Mouse (Mus musculus) heart, embryonic 16.5 days (tissue): Measurements from ENCODE around the gene Rcbtb2. TPM values are rescaled to one million over a fixed set of nuclear protein-coding genes. Genes with fewer than 3 reads are reported as not detected.

ENCODE experiments used
- ATAC-seq: fragments of 200-750 bp; cut with Nextera tagmentation; replicated peaks from 2 replicates; pipeline ENCODE4 v1.8.0; 2017; ENCODE audit warnings: moderate number of reproducible peaks; ENCODE audit not compliant: insufficient read depth, low FRiP score; ENCODE audit errors: extremely low read depth
- H3K27ac ChIP-seq: fragments of 300-500 bp; sonication (generic); 2 replicates; pipeline ENCODE4 v1.5.1; 2014; ENCODE audit warnings: mild to moderate bottlenecking, low read length, control low read depth, moderate library complexity
- H3K27me3 ChIP-seq: fragments of 300-500 bp; sonication (generic); 2 replicates; pipeline ENCODE4 v1.6.1; 2014; ENCODE audit warnings: low read length, mixed read lengths; ENCODE audit not compliant: control insufficient read depth, insufficient read depth
- H3K36me3 ChIP-seq: fragments of 300-500 bp; sonication (generic); 2 replicates; pipeline ENCODE4 v1.6.1; 2014; ENCODE audit not compliant: control insufficient read depth, insufficient read depth
- H3K4me1 ChIP-seq: fragments of 300-500 bp; sonication (generic); 2 replicates; pipeline ENCODE4 v1.6.1; 2014; ENCODE audit warnings: low read length, mixed read lengths; ENCODE audit not compliant: control insufficient read depth, insufficient read depth
- H3K4me2 ChIP-seq: fragments of 300-500 bp; sonication (generic); 2 replicates; pipeline ENCODE4 v1.6.1; 2014; ENCODE audit warnings: low read depth, mild to moderate bottlenecking, control low read depth, low read length
- H3K4me3 ChIP-seq: fragments of 300-500 bp; sonication (generic); 2 replicates; pipeline ENCODE4 v1.5.1; 2014; ENCODE audit warnings: mild to moderate bottlenecking, control low read depth, low read length
- H3K9ac ChIP-seq: fragments of 300-500 bp; sonication (generic); 2 replicates; pipeline ENCODE4 v1.6.1; 2014; ENCODE audit warnings: low read length, control low read depth
- H3K9me3 ChIP-seq: fragments of 300-500 bp; sonication (generic); replicated peaks from 2 replicates; pipeline ENCODE4 v1.6.1; 2016; ENCODE audit warnings: low read length; ENCODE audit not compliant: control insufficient read depth
- WGBS: fragments of 180-500 bp; shearing (Covaris S2); extraction: QIAGEN DNeasy Blood & Tissue Kit; methylation state at CpG from one replicate; pipeline ENCODE4 v1.1.7; 2014; 5-methylcytosine and 5-hydroxymethylcytosine counted together
- polyA plus RNA-seq: library from polyadenylated mRNA; unstranded; fragments of >200 nt; fragmentation: Nextera tagmentation; extraction: Ambion mirVana; gene quantifications from 2 replicates; pipeline ENCODE4 v1.2.1, GENCODE M21; 2015

Gene Rcbtb2
- polyA plus RNA-seq, 1 experiment from 2014 or later: 77.3 TPM

- Histone ChIP-seq H3K4me3 (no peak overlapping the region), H3K27ac (no peak overlapping the region), H3K4me2 (no peak overlapping the region), H3K36me3 (peaks cover 28% of the 10 kb centered on the region), H3K9ac (no peak overlapping the region), H3K9me3 (no peaks in the 10 kb centered on the region), H3K27me3 (no peaks in the 10 kb centered on the region), H3K4me1 (peaks cover 21% of the 10 kb centered on the region)
- no peak for ATAC-seq
- 92% methylated on average over 1 of the region's 1 CpGs for WGBS
Measured at GRCm38 (mm10) chr14:73175031-73175430, 52.2 kb downstream of the Rcbtb2 start.

DNA sequence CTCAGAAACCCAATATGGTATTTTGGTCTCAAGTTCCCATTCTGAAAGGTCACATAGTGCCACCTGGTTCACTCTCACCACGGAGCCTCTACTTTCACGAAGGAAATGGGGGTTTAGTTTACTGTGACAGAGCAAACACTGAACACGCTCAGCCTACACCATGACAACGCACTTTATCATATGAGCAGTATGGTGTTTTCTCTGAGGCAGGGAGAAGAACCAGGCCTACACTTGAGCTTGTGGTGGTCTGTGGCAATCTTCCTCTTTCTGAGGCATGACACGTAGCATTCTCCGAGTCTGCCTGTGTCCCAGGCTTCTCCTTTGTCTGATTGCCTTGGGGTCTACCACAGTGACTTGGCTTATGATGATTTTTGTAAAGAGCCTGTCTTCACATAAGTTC lies 53.0 kb downstream of the Rcbtb2 start:
- no peak overlapping the region for H3K4me3 ChIP-seq
- H3K27me3 ChIP-seq: no peaks in the 10 kb centered on the region
- WGBS: 67% methylated on average over 6 of the region's 6 CpGs
- no peak overlapping the region for H3K27ac ChIP-seq
- peaks cover 26% of the 10 kb centered on the region for H3K4me1 ChIP-seq
- peaks cover 25% of the 10 kb centered on the region for H3K36me3 ChIP-seq
- no peak overlapping the region for H3K4me2 ChIP-seq
- H3K9ac ChIP-seq: no peak overlapping the region
- ATAC-seq: no peak
- no peaks in the 10 kb centered on the region for H3K9me3 ChIP-seq

DNA sequence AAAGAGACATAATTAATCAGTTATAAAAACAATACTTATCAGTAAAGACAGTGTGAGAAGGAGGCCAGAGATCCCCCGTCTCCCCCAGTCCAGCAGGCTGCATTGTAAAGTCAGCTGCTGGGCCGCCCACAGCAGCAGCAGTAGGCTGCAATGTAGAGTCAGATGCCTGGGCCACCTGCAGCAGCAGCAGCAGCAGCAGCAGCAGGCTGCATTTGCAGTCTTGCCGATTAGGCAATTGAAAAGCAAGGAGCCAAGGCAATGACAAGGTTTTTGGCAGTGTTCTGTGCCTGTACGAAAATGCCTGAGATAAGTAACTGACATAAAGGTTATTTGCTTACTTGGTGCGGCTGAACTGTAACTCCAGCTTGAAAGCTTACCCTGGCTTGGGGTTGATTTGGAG lies 53.4 kb downstream of the Rcbtb2 start:
- Histone ChIP-seq H3K9me3 (no peaks in the 10 kb centered on the region), H3K27ac (no peak overlapping the region), H3K4me1 (peaks cover 29% of the 10 kb centered on the region), H3K4me2 (no peak overlapping the region), H3K4me3 (no peak overlapping the region), H3K36me3 (peaks cover 25% of the 10 kb centered on the region), H3K9ac (no peak overlapping the region), H3K27me3 (no peaks in the 10 kb centered on the region)
- ATAC-seq: no peak
- WGBS: 59% methylated on average over 5 of the region's 5 CpGs

DNA sequence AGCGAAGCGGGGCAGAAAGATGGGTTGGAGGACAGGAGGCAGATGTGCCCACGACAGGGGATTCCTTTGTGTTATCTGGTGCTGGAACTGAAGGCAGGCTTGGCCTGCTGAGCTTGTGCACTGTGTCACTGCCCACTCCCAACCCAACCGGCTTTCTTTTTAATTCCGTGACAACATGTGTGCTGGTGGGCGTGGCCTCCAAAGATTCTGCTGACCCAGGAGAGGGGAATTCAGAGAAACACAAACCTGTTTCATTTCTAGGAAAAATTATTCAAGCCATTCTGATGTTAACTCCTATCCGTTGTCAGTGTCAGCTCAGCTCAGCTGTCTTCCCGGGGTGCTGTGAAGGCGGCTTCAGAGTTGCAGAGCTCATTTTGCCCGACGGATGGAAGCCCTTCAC lies 55.1 kb downstream of the Rcbtb2 start:
- H3K4me1 ChIP-seq: peaks cover 33% of the 10 kb centered on the region
- H3K4me3 ChIP-seq: no peak overlapping the region
- WGBS: 80% methylated on average over 11 of the region's 11 CpGs
- no peaks in the 10 kb centered on the region for H3K27me3 ChIP-seq
- ATAC-seq: no peak
- peaks cover 29% of the 10 kb centered on the region for H3K36me3 ChIP-seq
- H3K9ac ChIP-seq: no peak overlapping the region
- no peak overlapping the region for H3K27ac ChIP-seq
- H3K4me2 ChIP-seq: no peak overlapping the region
- no peaks in the 10 kb centered on the region for H3K9me3 ChIP-seq

- Histone ChIP-seq H3K27me3 (no peaks in the 10 kb centered on the region), H3K4me3 (no peak overlapping the region), H3K9ac (no peak overlapping the region), H3K4me2 (no peak overlapping the region), H3K4me1 (peaks cover 27% of the 10 kb centered on the region), H3K36me3 (peaks cover 31% of the 10 kb centered on the region), H3K27ac (peak overlapping the region; percentile 84), H3K9me3 (no peaks in the 10 kb centered on the region)
- peak; percentile 53; the same call in 1 of the 2 replicates for ATAC-seq
- 73% methylated on average over 4 of the region's 4 CpGs for WGBS
Measured at GRCm38 (mm10) chr14:73179221-73179681, 56.4 kb downstream of the Rcbtb2 start.

- H3K36me3 ChIP-seq: peaks cover 38% of the 10 kb centered on the region
Measured at GRCm38 (mm10) chr14:73180671-73181070, 57.8 kb downstream of the Rcbtb2 start.

GRCm38 (mm10) chr14:73181144-73181543 lies 58.3 kb downstream of the Rcbtb2 start:
- no peaks in the 10 kb centered on the region for H3K27me3 ChIP-seq
- no peak overlapping the region for H3K9ac ChIP-seq
- WGBS: 23% methylated on average over 2 of the region's 2 CpGs
- peaks cover 38% of the 10 kb centered on the region for H3K36me3 ChIP-seq
- no peak overlapping the region; the same call in 1 of the 2 replicates for H3K27ac ChIP-seq
- H3K4me3 ChIP-seq: no peak overlapping the region
- peaks cover 5% of the 10 kb centered on the region for H3K9me3 ChIP-seq
- peak; percentile 66 for ATAC-seq
- H3K4me1 ChIP-seq: peaks cover 17% of the 10 kb centered on the region
- H3K4me2 ChIP-seq: no peak overlapping the region; the same call in 1 of the 2 replicates

More at GRCm38 (mm10) chr14:73180671-73181070, 57.8 kb downstream of the Rcbtb2 start:
- peaks cover 5% of the 10 kb centered on the region for H3K9me3 ChIP-seq
- peaks cover 17% of the 10 kb centered on the region for H3K4me1 ChIP-seq
- H3K27ac ChIP-seq: peak overlapping the region; percentile 18; the same call in 1 of the 2 replicates
- no peak for ATAC-seq
- H3K4me2 ChIP-seq: no peak overlapping the region
- WGBS: 62% methylated on average over 3 of the region's 3 CpGs
- no peaks in the 10 kb centered on the region for H3K27me3 ChIP-seq
- H3K9ac ChIP-seq: no peak overlapping the region
- no peak overlapping the region for H3K4me3 ChIP-seq

GRCm38 (mm10) chr14:73186875-73187274 lies 64.0 kb downstream of the Rcbtb2 start:
- Histone ChIP-seq H3K4me2 (no peak overlapping the region), H3K9ac (no peak overlapping the region), H3K36me3 (peaks cover 28% of the 10 kb centered on the region), H3K9me3 (peaks cover 5% of the 10 kb centered on the region), H3K27me3 (no peaks in the 10 kb centered on the region), H3K4me1 (no peaks in the 10 kb centered on the region), H3K27ac (no peak overlapping the region), H3K4me3 (no peak overlapping the region)
- 90% methylated on average over 7 of the region's 7 CpGs for WGBS
- no peak for ATAC-seq

DNA sequence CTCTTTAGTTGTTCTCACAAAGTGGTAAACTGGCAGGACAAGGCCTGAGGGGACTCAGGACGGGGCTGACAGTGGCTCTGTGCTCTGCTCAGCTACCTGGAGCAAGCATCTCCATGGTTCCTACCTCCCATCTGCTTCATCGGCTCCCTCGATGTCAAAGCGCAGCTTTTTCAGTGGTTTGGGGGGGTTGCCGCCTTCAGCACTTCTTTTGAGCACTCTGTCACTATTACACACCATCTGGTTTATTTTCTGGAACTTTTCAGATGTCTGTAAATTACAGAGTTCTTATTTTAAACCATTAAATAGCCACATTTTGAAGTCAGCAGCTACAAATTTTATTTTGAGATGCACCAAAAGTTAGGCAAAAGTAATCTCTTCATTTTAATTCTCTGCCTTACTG lies 76.2 kb downstream of the Rcbtb2 start:
- Histone ChIP-seq H3K4me1 (peaks cover 2% of the 10 kb centered on the region), H3K4me3 (no peak overlapping the region), H3K9me3 (no peaks in the 10 kb centered on the region), H3K27ac (no peak overlapping the region), H3K9ac (no peak overlapping the region), H3K4me2 (no peak overlapping the region), H3K36me3 (peaks cover 20% of the 10 kb centered on the region), H3K27me3 (no peaks in the 10 kb centered on the region)
- ATAC-seq: no peak
- WGBS: 70% methylated on average over 5 of the region's 5 CpGs
